Mouse (Mus musculus) mouse trophoblast stem cell (cell line): ENCODE data around the gene Arxes2.
"Not testable (repeated sequence)": the region's sequence is repeated elsewhere in the genome, so short reads cannot be mapped to it uniquely, and the experiment has no call there.

Source experiments
- in situ Hi-C, 2 experiments: fragments of 300-500 bp; cut with MseI, MboI; formaldehyde crosslinking; loops; 2 replicates in 1 of 2; 3 replicates in 1 of 2; pipeline ENCODE4 v1.15.1; 2025

Gene Arxes2

DNA sequence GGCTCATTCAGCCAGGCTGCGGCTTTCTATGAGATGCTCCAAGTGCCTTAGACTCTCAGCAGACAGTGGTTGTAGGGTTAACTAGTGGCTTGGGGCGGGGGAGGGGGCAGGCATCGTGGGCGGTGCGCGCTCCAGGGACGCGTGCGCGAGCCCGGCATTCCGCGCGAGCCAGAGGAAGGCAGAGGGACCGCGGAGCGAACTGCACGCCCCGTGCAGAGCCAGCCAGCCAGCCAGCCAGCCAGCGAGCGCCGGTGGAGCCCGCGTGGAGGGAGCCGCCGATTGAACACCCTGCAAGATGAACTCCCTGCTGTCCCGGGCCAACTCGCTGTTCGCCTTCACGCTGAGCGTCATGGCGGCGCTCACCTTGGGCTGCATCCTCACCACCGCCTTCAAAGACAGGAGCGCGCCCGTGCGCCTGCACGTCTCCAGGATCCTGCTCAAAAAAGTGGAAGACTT lies at the start of gene Arxes2:
TSS of gene Arxes2 (plus strand) at position 161 of the 456 bp plus-strand sequence.
- in situ Hi-C loops = not testable (repeated sequence)

DNA sequence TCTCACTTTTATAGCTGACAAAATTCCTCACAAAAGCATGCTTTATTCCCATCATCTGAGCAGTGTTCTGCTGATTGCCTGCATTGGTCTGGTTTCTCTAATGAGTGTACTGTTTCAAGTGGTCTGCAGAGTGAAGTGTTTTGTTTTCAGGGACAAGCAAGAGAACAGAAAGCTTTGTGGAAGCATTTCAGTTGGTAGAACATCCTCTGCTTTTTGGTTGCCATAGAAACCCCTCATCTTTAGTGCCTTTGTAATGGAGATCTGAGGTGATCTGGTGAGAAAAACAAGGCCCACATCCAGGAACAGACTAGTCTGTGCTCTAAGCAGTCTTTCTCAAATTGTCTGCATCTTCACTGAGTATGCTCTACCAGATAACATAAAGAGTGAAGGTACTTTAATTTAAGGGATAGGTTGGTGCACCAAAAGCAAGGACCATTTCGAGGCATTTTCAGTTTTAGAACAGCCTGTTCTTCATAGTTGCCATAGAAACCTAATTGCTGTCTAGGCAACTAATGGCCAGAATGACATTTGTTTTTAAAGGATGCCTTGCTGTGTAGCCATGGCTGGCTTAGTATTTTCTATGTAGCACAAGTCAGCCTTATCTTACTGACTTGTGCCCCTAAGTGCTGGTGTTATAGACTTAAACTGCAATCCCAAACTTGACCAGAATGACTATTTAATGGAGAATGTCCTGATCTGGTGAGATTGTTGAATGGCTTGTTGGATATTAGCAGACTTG lies 44.8 kb upstream of the Arxes2 start:
- in situ Hi-C loops = no loop called here

DNA sequence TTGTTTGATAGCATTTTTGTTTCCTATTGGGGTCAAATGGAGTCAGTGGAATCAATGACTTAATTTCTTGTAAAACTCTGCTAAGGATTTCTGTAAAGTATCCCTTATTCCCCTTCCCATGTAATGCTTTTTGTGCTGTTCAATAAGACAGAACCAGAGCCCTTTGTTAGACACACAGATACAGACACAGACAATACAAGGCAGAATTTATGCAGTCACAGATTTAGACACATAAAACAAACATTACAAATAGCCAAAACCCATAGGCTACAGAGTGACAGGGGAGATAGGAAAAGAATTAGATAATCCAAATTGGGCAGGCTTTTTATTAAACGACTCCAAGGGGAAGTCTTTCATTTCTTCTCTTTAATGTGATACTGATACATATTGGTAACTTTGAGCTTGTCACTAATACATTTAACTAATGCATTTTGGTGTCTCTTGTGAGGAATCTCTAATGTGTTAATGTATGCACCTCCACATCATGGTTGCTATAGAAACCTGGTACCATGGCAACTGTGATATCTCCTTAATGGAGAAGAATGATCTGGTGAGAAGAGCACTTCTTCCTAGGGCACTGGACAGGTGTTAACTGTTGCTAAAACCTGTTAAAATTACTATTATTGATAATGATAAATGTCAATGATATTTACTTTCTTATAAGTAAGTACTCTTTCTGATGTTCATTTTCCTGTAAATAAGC lies 36.5 kb upstream of the Arxes2 start:
- in situ Hi-C loops = no loop called here

- in situ Hi-C loops = no loop called here
Observed at GRCm38 (mm10) chrX:135957691-135958081, 35.9 kb upstream of the Arxes2 start.

DNA sequence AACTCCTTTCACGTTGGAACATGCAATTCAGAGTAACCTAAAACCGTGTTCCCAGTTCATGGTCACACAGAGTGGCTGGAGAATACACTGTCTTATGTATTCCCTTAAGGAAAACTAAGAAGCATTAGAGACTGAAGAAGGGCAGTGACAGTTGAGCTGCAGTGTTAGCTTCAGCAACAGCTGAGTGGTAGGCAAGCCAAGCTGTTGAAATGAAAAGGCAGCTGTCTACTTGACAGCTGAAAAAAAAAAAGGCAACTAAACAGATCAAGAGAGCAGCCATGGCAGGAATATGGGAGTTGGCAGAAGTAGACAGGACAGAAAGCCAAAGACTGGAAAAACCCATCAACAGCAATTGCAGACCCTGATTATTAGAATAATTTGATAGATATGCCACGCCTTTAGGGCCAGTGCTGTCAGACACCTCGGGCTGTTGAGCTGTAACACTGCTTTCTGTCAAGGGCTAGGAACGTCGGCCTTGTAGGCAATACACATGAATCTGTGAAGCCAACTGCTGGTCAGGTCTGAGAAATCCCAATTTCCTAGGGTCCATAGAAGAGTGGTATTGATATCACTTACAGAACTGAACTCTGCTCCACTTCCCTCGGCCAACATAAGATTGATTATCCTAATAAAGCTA lies 34.9 kb upstream of the Arxes2 start:
- in situ Hi-C loops = no loop called here

- in situ Hi-C loops = no loop called here
Observed at GRCm38 (mm10) chrX:135959536-135959935, 34.1 kb upstream of the Arxes2 start.

DNA sequence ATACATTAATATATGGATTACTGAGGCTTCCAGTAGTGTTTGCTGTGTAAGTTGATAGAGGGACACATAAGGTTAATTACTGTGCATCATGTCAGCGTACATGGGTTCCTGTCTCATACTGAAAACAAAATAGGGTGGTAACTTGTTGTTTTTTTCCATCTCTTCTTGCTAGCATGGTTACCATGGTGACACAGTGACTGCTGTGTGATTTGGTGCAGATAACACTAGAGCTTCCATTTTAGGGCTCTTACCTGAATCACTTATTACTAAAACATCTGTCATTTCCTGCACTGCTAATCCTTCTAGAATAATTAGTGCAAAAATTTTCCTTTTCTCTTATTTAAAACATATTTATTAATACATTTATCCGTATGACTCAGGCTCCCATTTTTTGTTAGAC lies 31.3 kb upstream of the Arxes2 start:
- in situ Hi-C loops = no loop called here

- in situ Hi-C loops = no loop called here
Observed at GRCm38 (mm10) chrX:135963130-135963529, 30.5 kb upstream of the Arxes2 start.

DNA sequence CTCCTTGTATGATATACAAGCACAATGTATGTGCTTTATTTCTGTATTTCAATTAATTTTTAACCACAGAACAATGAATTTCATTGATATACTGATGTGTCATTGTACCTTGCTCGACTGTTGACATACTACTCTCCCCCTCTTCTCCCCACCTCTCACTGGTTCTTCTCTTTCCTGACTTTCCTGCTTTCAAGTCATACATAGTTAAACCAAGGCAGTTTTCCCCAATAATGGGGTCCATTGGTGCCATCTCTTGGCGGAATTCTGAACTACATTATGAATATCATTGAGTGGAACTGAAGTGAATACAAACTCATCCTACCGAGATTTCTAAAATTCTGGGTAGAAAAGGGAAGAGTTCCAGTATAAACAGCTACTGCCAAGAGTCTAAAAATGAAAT lies 30.0 kb upstream of the Arxes2 start:
- in situ Hi-C loops = no loop called here

GRCm38 (mm10) chrX:135973597-135974423 lies 19.8 kb upstream of the Arxes2 start:
- in situ Hi-C loops = loop anchor here in 1 of 2 experiments (10.0 kb wide), 1 partner anchor 169 kb away; no protein-coding TSS in a partner anchor

DNA sequence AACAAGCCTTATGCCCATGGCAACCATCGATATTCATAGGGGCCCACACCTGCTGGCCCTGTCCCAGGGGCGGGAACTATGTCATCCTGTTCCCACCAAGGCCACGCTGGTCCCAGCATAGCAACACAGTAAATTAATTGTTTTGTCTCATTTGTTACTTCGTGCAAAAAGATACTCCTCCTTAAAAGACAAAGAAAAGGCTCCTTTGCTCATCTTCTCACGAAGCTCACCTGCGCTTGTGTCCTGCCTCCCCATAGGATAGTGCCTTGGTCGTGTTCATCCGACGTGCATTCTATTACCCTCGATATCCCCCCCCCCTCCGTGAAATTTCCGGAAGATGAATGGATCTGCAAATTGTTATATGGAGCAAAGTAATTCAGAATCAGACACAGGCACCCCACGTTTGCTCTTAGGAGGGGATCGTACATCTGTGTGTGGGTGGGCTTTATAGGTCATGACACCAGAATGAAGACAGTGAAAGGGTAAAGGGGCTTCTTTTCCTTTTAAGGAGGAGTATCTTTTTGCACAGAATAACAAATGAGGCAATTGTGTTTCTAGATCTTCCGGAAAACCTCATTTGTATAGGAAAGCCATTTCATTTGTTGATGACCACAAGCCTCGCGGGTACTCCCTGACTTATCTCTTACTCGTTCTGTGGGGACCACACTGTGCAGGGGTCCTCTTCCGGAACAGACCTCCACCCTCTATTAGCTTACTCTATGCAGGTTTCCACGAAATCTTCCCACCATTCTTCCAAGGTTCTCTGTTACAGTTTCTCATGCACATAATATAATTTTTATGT lies 19.0 kb upstream of the Arxes2 start:
- in situ Hi-C loops = loop anchor here in 1 of 2 experiments (10.0 kb wide), 1 partner anchor 170 kb away; no protein-coding TSS in a partner anchor

- in situ Hi-C loops = loop anchor here in 1 of 2 experiments (10.0 kb wide), 1 partner anchor 170 kb away; no protein-coding TSS in a partner anchor
Observed at GRCm38 (mm10) chrX:135975226-135975552, 18.4 kb upstream of the Arxes2 start.

GRCm38 (mm10) chrX:135984539-135985260 lies 8.9 kb upstream of the Arxes2 start:
- in situ Hi-C loops = no loop called here

DNA sequence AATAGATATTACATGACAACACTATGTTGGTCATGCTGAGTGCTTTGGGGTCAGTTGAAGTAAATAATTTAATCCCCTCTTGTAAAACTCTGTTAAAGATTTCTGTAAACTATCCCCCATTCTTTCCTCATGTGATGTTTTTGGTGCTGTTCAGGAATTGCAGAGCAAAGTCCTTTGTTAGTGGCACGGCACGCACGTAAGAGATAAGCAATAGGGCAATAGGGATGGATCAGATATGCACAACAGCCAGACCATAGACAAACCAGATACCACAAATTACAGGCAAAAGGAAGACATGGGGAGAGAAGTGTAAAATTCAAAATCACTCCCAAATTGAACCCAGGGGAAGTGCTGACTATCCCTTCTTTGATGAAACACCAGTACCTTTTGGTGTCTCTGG lies 7.4 kb upstream of the Arxes2 start:
- in situ Hi-C loops = no loop called here

DNA sequence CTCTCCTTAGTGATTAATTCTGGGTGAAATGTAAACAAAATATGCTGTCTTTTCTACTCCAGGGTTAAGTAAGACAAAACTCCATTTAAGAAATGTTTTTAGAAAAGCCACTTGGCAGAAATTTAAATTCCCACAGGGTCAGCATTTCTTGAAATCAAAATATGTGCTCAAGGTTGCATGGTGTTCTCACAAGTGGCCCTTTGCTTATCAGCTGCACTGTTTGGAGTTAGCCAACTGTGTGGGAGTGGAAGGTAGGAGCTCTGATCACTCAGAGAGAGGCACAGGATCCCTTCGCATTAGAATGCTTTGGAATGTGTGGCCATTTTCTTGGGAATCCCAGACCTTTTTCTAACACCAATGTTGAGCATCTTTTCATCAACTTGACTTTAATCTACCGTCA lies 3.0 kb upstream of the Arxes2 start:
- in situ Hi-C loops = no loop called here

- in situ Hi-C loops = not testable (repeated sequence)
Observed at GRCm38 (mm10) chrX:135993192-135993594, 431 bp upstream of the Arxes2 start.

DNA sequence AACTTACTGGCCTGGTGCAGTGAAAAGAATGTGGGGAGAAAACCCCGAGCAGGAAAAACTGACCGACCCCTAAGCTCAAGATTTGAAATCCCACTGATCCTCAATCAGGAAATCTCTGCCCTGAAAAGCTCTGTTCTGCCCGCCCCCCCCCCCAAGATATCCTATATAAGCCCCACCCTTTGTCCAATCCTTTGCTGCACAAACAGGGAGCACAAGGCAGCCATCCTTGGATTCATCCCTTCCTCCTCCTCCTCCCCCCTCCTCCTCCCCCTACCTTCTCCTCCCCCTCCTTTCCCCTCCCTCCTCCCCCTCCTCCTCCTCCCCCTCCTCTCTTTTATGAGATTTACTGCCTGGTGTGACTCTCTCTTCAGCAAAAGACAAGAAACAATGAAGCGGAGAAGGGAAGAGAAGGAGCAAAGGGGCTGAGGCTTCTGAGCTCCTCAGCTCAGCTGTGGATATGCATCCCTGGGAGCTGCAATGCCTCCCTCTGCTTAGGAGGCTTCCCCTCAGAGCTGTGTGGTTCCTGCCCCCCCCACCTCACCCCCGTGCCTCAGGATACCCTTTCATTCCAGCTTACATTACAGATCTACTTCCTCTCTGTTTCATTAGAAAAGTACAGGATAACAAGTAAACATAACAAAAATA lies 13.7 kb downstream of the Arxes2 start:
- in situ Hi-C loops = no loop called here

DNA sequence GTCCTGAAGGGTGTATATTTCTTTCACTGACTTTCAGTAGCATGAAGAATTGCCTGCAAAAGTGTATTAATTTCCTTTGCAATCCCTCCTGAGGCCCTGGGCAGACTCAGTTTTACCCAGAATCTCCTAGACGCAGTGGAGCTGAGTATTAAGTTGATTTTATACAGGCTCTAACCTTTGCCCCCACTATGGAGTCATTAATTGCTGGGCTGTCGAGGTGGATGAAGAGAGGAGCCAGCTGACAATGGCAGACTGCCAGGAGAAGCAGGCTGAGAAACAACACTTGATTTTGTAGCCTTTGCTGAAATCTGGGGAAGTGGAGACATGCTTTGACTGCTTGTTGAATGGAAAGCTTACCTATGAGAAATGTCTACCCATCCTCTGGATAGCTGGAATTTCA lies 20.8 kb downstream of the Arxes2 start:
- in situ Hi-C loops = no loop called here

- in situ Hi-C loops = loop anchor here in 1 of 2 experiments (25.0 kb wide), 1 partner anchor 282 kb away; no protein-coding TSS in a partner anchor
Observed at GRCm38 (mm10) chrX:136030331-136030730, 36.7 kb downstream of the Arxes2 start.
